Mouse (Mus musculus): ENCODE results near the gene Rnase1. TPM values are rescaled to one million over a fixed set of nuclear protein-coding genes. Genes with fewer than 3 reads are reported as not detected.
"Not testable (repeated sequence)": the region's sequence is repeated elsewhere in the genome, so short reads cannot be mapped to it uniquely, and the experiment has no call there.

Gene Rnase1
- 2.9 and 3.2 TPM in 2 replicates for polyA plus RNA-seq (2015; fragmentation: Nextera tagmentation; extraction: Ambion mirVana)

- H3K36me3 ChIP-seq, result no peaks in the 10 kb centered on the region
- no peaks in the 10 kb centered on the region for H3K27me3 ChIP-seq
- H3K9ac ChIP-seq, result no peak within 1 kb of the TSS
- H3K27ac ChIP-seq (replicated peaks), result no peak within 1 kb of the TSS
- H3K9me3 ChIP-seq (replicated peaks), result no peaks in the 10 kb centered on the region
- ATAC-seq (ENCODE audit: insufficient number of reproducible peaks, low FRiP score, low TSS enrichment, low read depth), result no peak
- WGBS, result 57% methylated on average over 2 of the region's 2 CpGs
- H3K4me1 ChIP-seq, result no peaks in the 10 kb centered on the region
- no peak within 1 kb of the TSS for H3K4me2 ChIP-seq (replicated peaks)
- no peak within 1 kb of the TSS for H3K4me3 ChIP-seq (replicated peaks)
These were observed at the start of gene Rnase1 for GRCm38 (mm10) chr14:51146685-51147084. Rnase1 (minus strand) TSS chr14:51146785.

- ATAC-seq (ENCODE audit: insufficient number of reproducible peaks, low FRiP score, low TSS enrichment, low read depth), result no peak
- Histone ChIP-seq H3K4me2 (replicated peaks) (no peak overlapping the region), H3K9me3 (replicated peaks) (no peaks in the 10 kb centered on the region), H3K27me3 (no peaks in the 10 kb centered on the region), H3K4me3 (replicated peaks) (no peak overlapping the region), H3K9ac (no peak overlapping the region), H3K27ac (replicated peaks) (no peak overlapping the region), H3K4me1 (no peaks in the 10 kb centered on the region), H3K36me3 (no peaks in the 10 kb centered on the region)
- WGBS, result 84% methylated on average over 4 of the region's 4 CpGs
These were observed 49.1 kb upstream of the Rnase1 start for GRCm38 (mm10) chr14:51195681-51196080.

GRCm38 (mm10) chr14:51181051-51181450, 34.5 kb upstream of the Rnase1 start:
- not testable (repeated sequence) for H3K4me2 ChIP-seq (replicated peaks); H3K27me3 ChIP-seq; H3K9ac ChIP-seq; ATAC-seq (ENCODE audit: insufficient number of reproducible peaks, low FRiP score, low TSS enrichment, low read depth); H3K27ac ChIP-seq (replicated peaks); H3K4me1 ChIP-seq; H3K36me3 ChIP-seq; H3K4me3 ChIP-seq (replicated peaks); H3K9me3 ChIP-seq (replicated peaks)
- WGBS, result 79% methylated on average over 2 of the region's 2 CpGs

GRCm38 (mm10) chr14:51173843-51174242, 27.3 kb upstream of the Rnase1 start:
- Histone ChIP-seq H3K9ac (no peak overlapping the region), H3K4me2 (replicated peaks) (no peak overlapping the region), H3K9me3 (replicated peaks) (no peaks in the 10 kb centered on the region), H3K4me1 (no peaks in the 10 kb centered on the region), H3K27me3 (no peaks in the 10 kb centered on the region), H3K27ac (replicated peaks) (no peak overlapping the region), H3K4me3 (replicated peaks) (no peak overlapping the region), H3K36me3 (no peaks in the 10 kb centered on the region)
- ATAC-seq (ENCODE audit: insufficient number of reproducible peaks, low FRiP score, low TSS enrichment, low read depth), result no peak
- 62% methylated on average over 4 of the region's 4 CpGs for WGBS

- H3K27me3 ChIP-seq; ATAC-seq (ENCODE audit: insufficient number of reproducible peaks, low FRiP score, low TSS enrichment, low read depth); H3K27ac ChIP-seq (replicated peaks); H3K4me3 ChIP-seq (replicated peaks); H3K9ac ChIP-seq; H3K4me2 ChIP-seq (replicated peaks); H3K4me1 ChIP-seq; H3K36me3 ChIP-seq; H3K9me3 ChIP-seq (replicated peaks): not testable (repeated sequence)
- WGBS, result 48% methylated on average over 4 of the region's 4 CpGs
These were observed 26.4 kb upstream of the Rnase1 start for GRCm38 (mm10) chr14:51172947-51173346.

- not testable (repeated sequence) for H3K27me3 ChIP-seq; H3K4me1 ChIP-seq; H3K27ac ChIP-seq (replicated peaks); H3K36me3 ChIP-seq; ATAC-seq (ENCODE audit: insufficient number of reproducible peaks, low FRiP score, low TSS enrichment, low read depth); H3K4me3 ChIP-seq (replicated peaks); H3K4me2 ChIP-seq (replicated peaks); H3K9me3 ChIP-seq (replicated peaks); H3K9ac ChIP-seq
- 38% methylated on average over 9 of the region's 9 CpGs for WGBS
These were observed 25.7 kb upstream of the Rnase1 start for GRCm38 (mm10) chr14:51172095-51172865.

- Histone ChIP-seq H3K36me3 (no peaks in the 10 kb centered on the region), H3K4me3 (replicated peaks) (no peak overlapping the region), H3K9me3 (replicated peaks) (no peaks in the 10 kb centered on the region), H3K4me1 (no peaks in the 10 kb centered on the region), H3K9ac (no peak overlapping the region), H3K4me2 (replicated peaks) (no peak overlapping the region), H3K27ac (replicated peaks) (no peak overlapping the region), H3K27me3 (no peaks in the 10 kb centered on the region)
- ATAC-seq (ENCODE audit: insufficient number of reproducible peaks, low FRiP score, low TSS enrichment, low read depth), result no peak
These were observed 19.5 kb upstream of the Rnase1 start for GRCm38 (mm10) chr14:51166068-51166467.

GRCm38 (mm10) chr14:51165435-51165834, 18.9 kb upstream of the Rnase1 start:
- no peak overlapping the region for H3K4me3 ChIP-seq (replicated peaks)
- H3K27ac ChIP-seq (replicated peaks), result no peak overlapping the region
- ATAC-seq (ENCODE audit: insufficient number of reproducible peaks, low FRiP score, low TSS enrichment, low read depth), result no peak
- no peak overlapping the region for H3K9ac ChIP-seq
- H3K4me1 ChIP-seq, result no peaks in the 10 kb centered on the region
- H3K4me2 ChIP-seq (replicated peaks), result no peak overlapping the region
- WGBS, result 100% methylated on average over 1 of the region's 1 CpGs
- H3K36me3 ChIP-seq, result no peaks in the 10 kb centered on the region
- no peaks in the 10 kb centered on the region for H3K27me3 ChIP-seq
- no peaks in the 10 kb centered on the region for H3K9me3 ChIP-seq (replicated peaks)

GRCm38 (mm10) chr14:51163323-51163722, 16.7 kb upstream of the Rnase1 start:
- H3K36me3 ChIP-seq; H3K9ac ChIP-seq; H3K4me3 ChIP-seq (replicated peaks); H3K4me1 ChIP-seq; ATAC-seq (ENCODE audit: insufficient number of reproducible peaks, low FRiP score, low TSS enrichment, low read depth); H3K4me2 ChIP-seq (replicated peaks); H3K27me3 ChIP-seq; H3K27ac ChIP-seq (replicated peaks); H3K9me3 ChIP-seq (replicated peaks): not testable (repeated sequence)
- 83% methylated on average over 6 of the region's 6 CpGs for WGBS

GRCm38 (mm10) chr14:51161976-51162375, 15.4 kb upstream of the Rnase1 start, which contains the start of gene Rnase2b:
Rnase2b (plus strand) TSS chr14:51162260.
- H3K4me3 ChIP-seq (replicated peaks); H3K4me1 ChIP-seq; H3K4me2 ChIP-seq (replicated peaks); H3K27me3 ChIP-seq; H3K36me3 ChIP-seq; ATAC-seq (ENCODE audit: insufficient number of reproducible peaks, low FRiP score, low TSS enrichment, low read depth); H3K27ac ChIP-seq (replicated peaks); H3K9me3 ChIP-seq (replicated peaks); H3K9ac ChIP-seq: not testable (repeated sequence)
- 89% methylated on average over 3 of the region's 3 CpGs for WGBS

GRCm38 (mm10) chr14:51157072-51157471, 10.5 kb upstream of the Rnase1 start:
- H3K9ac ChIP-seq, result no peak overlapping the region
- no peaks in the 10 kb centered on the region for H3K4me1 ChIP-seq
- H3K9me3 ChIP-seq (replicated peaks), result no peaks in the 10 kb centered on the region
- no peak overlapping the region for H3K4me2 ChIP-seq (replicated peaks)
- no peak overlapping the region for H3K4me3 ChIP-seq (replicated peaks)
- no peak overlapping the region for H3K27ac ChIP-seq (replicated peaks)
- 92% methylated on average over 1 of the region's 1 CpGs for WGBS
- no peaks in the 10 kb centered on the region for H3K27me3 ChIP-seq
- no peaks in the 10 kb centered on the region for H3K36me3 ChIP-seq
- no peak for ATAC-seq (ENCODE audit: insufficient number of reproducible peaks, low FRiP score, low TSS enrichment, low read depth)

- H3K36me3 ChIP-seq, result no peaks in the 10 kb centered on the region
- 83% methylated on average over 4 of the region's 4 CpGs for WGBS
- no peak for ATAC-seq (ENCODE audit: insufficient number of reproducible peaks, low FRiP score, low TSS enrichment, low read depth)
- H3K27ac ChIP-seq (replicated peaks), result no peak overlapping the region
- no peaks in the 10 kb centered on the region for H3K27me3 ChIP-seq
- H3K4me3 ChIP-seq (replicated peaks), result no peak overlapping the region
- H3K9me3 ChIP-seq (replicated peaks), result no peaks in the 10 kb centered on the region
- H3K4me2 ChIP-seq (replicated peaks), result no peak overlapping the region
- no peaks in the 10 kb centered on the region for H3K4me1 ChIP-seq
- no peak overlapping the region for H3K9ac ChIP-seq
These were observed 10.1 kb upstream of the Rnase1 start for GRCm38 (mm10) chr14:51156736-51157068.

All from embryonic facial prominence, embryonic 15.5 days (tissue).